Mouse (Mus musculus) adrenal gland, adult 10 weeks (tissue): ENCODE results near the gene Rps2. TPM values are rescaled to one million over a fixed set of nuclear protein-coding genes. Genes with fewer than 3 reads are reported as not detected.

Experiments
- polyA plus RNA-seq: library from polyadenylated mRNA; stranded (reverse); fragments of 350-450 nt; fragmentation: Illumina TruSeq; extraction: RNeasy Lipid Tissue Mini Kit (QIAGEN cat#74804); gene quantifications from one replicate; pipeline ENCODE4 v1.2.3, GENCODE M21; 2014; ENCODE audit warnings: low read depth, low replicate concordance

The Rps2 gene
- polyA plus RNA-seq: 403 TPM

DNA sequence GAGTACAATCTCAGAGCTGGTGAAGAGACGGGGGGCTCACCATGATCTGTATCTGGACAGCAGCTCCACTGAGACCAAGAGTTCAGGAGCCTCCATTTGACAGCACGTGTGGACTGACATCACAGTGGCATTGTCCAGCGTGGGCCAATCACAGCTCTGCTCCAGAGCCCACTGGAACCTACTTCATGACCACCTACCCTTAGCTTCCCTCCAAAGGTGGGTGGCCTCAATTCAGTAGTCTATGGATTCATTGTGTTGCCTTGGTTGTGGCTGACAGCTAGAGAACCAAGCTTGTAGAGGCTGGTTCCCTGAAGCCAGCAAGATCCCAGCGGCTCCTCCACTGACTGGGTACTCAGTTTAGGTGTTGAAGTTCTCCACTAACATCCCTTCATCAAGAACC lies at the start of gene Rps2, which contains the start of gene Rnf151:
Rps2 (plus strand) TSS at position 174 of the 400 bp plus-strand sequence.
Rnf151 (minus strand) TSS at position 121 of the 400 bp plus-strand sequence.

DNA sequence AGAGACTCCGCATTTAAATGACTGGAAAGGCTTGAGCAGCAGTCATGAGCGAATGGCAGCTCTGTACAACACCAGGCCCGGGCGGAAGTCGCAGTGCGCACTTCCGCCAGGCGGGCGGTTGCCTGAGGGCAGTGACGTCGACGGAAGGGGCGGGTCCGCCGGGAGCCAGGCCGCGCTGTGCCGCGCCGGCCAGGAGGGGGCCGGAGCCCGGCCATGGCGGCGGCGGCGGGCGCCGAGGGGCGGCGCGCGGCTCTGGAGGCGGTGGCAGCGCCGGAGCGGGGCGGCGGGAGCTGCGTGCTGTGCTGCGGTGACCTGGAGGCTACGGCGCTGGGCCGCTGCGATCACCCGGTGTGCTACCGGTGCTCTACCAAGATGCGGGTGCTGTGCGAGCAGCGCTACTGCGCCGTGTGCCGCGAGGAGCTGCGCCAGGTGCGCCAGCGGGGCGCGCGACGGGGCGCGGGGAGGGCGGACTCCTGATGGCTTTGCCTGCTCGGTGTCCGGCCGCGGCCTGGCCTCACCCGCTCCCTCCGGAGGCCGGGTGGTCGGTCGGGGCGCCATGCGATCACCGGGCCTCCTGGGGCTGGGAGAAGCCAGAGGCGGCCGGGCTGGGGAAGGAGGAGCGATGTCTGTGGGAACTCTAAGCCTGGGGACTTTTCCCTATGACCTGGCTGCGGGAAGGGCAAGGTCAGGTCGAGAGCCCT lies 48.2 kb upstream of the Rps2 start, which contains the start of gene Zfp598:
Zfp598 (plus strand) TSS at position 143 of the 701 bp plus-strand sequence.

GRCm38 (mm10) chr17:24689251-24690081 lies 28.4 kb upstream of the Rps2 start, which contains the start of gene Syngr3:
Syngr3 (minus strand) TSS chr17:24689955.

GRCm38 (mm10) chr17:24696011-24696697 lies 21.8 kb upstream of the Rps2 start, which contains the start of the genes Gfer and Noxo1:
Gfer (minus strand) TSS chr17:24696156.
Noxo1 (plus strand) TSS chr17:24696234.

DNA sequence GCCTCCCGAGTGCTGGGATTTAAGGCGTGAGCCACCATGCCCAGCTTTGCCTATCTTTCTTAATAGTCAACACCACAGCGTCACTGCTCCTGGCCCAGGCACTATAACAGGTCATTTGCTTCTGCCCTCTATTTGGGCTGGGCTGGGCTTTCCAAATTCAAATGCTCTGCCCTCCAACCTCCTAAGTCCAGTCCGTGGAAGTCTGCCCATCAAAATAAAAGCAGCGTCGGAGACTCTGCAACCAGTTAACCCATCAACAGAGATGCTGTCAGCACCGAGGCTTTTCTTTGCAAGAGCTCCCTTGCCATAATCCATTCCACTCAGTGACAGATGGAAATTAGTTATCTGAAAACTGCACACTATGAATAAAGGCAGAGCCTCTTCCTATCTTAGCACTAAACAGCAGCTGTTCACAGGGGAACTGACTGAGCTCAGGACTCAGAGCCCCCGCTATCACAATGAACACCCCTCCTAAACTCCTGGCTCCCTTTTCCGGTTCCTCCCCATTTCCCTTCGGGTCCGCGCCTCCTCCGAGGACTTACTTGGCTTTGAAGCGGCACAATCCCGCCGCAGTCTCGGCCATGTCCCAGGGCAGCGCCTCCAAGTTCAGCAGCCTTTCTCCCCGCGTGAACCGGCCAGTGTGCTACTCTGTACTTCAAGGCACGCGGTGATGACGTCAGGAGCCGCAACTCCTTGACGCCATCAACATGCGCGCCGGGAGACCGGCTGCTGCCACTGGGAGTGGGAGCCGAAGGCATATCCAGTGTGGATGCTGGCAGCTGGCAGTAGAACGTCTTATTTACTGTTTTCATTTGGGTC lies 10.7 kb upstream of the Rps2 start, which contains the start of gene Tbl3:
Tbl3 (minus strand) TSS at position 679 of the 819 bp plus-strand sequence.

GRCm38 (mm10) chr17:24724184-24724583 lies 6.3 kb downstream of the Rps2 start, which contains the start of gene Ndufb10:
Ndufb10 (minus strand) TSS chr17:24724478.

GRCm38 (mm10) chr17:24727618-24728017 lies 9.7 kb downstream of the Rps2 start, which contains the start of gene Rpl3l:
Rpl3l (plus strand) TSS chr17:24727820.

GRCm38 (mm10) chr17:24736330-24737051 lies 18.6 kb downstream of the Rps2 start, which contains the start of gene Msrb1:
Msrb1 (plus strand) TSS chr17:24736642.

GRCm38 (mm10) chr17:24752415-24753394 lies 34.8 kb downstream of the Rps2 start, which contains the start of gene Hs3st6:
Hs3st6 (plus strand) TSS chr17:24752988.

Other genes starting within 250 kb of the Rps2 start
- 0.52 TPM for gene E4f1, start 247.8 kb upstream of the Rps2 start, polyA plus RNA-seq
- 79.8 TPM for gene Pgp, start 247.7 kb upstream of the Rps2 start, polyA plus RNA-seq
- not detected for gene Bricd5, start 244.2 kb upstream of the Rps2 start, polyA plus RNA-seq
- gene Mlst8, start 239.0 kb upstream of the Rps2 start, polyA plus RNA-seq: 5.9 TPM
- gene Caskin1, start 229.5 kb upstream of the Rps2 start, polyA plus RNA-seq: 1.6 TPM
- gene Traf7, start 190.2 kb upstream of the Rps2 start, polyA plus RNA-seq: 8.4 TPM
- not detected for gene Rab26, start 183.9 kb upstream of the Rps2 start, polyA plus RNA-seq
- gene Pkd1, start 168.3 kb upstream of the Rps2 start, polyA plus RNA-seq: 10.1 TPM
- gene Tsc2, start 85.5 kb upstream of the Rps2 start, polyA plus RNA-seq: 16.9 TPM
- gene Nthl1, start 85.4 kb upstream of the Rps2 start, polyA plus RNA-seq: 0.47 TPM
- gene Slc9a3r2, start 67.8 kb upstream of the Rps2 start, polyA plus RNA-seq: 16.7 TPM
- not detected for gene Npw, start 59.7 kb upstream of the Rps2 start, polyA plus RNA-seq
- gene Zfp598, start 48.4 kb upstream of the Rps2 start, polyA plus RNA-seq: 2.2 TPM
- gene Syngr3, start 28.2 kb upstream of the Rps2 start, polyA plus RNA-seq: 0.76 TPM
- 9.0 TPM for gene Gfer, start 22.0 kb upstream of the Rps2 start, polyA plus RNA-seq
- gene Noxo1, start 21.9 kb upstream of the Rps2 start, polyA plus RNA-seq: 0.87 TPM
- gene Tbl3, start 10.5 kb upstream of the Rps2 start, polyA plus RNA-seq: not detected
- gene Rnf151, start 53 bp upstream of the Rps2 start, polyA plus RNA-seq: not detected
- 88.7 TPM for gene Ndufb10, start 6.4 kb downstream of the Rps2 start, polyA plus RNA-seq
- 0.64 TPM for gene Rpl3l, start 9.7 kb downstream of the Rps2 start, polyA plus RNA-seq
- 6.8 TPM for gene Msrb1, start 18.5 kb downstream of the Rps2 start, polyA plus RNA-seq
- not detected for gene Hs3st6, start 34.9 kb downstream of the Rps2 start, polyA plus RNA-seq
- 7.2 TPM for gene Meiob, start 86.2 kb downstream of the Rps2 start, polyA plus RNA-seq
- gene Hagh, start 122.0 kb downstream of the Rps2 start, polyA plus RNA-seq: 14.6 TPM
- 80.9 TPM for gene Fahd1, start 132.2 kb downstream of the Rps2 start, polyA plus RNA-seq
- gene Igfals, start 147.9 kb downstream of the Rps2 start, polyA plus RNA-seq: not detected
- gene Nubp2, start 168.2 kb downstream of the Rps2 start, polyA plus RNA-seq: 5.1 TPM
- 0.47 TPM for gene Spsb3, start 168.5 kb downstream of the Rps2 start, polyA plus RNA-seq
- 3.1 TPM for gene Eme2, start 177.0 kb downstream of the Rps2 start, polyA plus RNA-seq
- 2.6 TPM for gene Mrps34, start 177.0 kb downstream of the Rps2 start, polyA plus RNA-seq
- 6.5 TPM for gene Nme3, start 178.4 kb downstream of the Rps2 start, polyA plus RNA-seq
- 11.4 TPM for gene Mapk8ip3, start 218.9 kb downstream of the Rps2 start, polyA plus RNA-seq
- gene Jpt2, start 242.6 kb downstream of the Rps2 start, polyA plus RNA-seq: 27.1 TPM